Comparison of ENCODE assay signal across 24 mouse cellular contexts in genomic region chrX:9789542-9789941, GRCm38 (mm10). TPM values are rescaled to one million over a fixed set of nuclear protein-coding genes. Genes with fewer than 3 reads are reported as not detected.
"Had no signal": no experiment of that assay in that cellular context is flagged by ENCODE, and none has a peak within 500 bp of the region (broad histone marks: within the 10 kb centered on the region; RNA-seq: fewer than 3 reads in every experiment).

No protein-coding gene starts in this region.

- H3K4me3 ChIP-seq: midbrain, embryonic 10.5 days; midbrain, embryonic 12.5 days; neural tube, embryonic 12.5 days had no signal

- H3K36me3 ChIP-seq: midbrain, embryonic 10.5 days; midbrain, embryonic 12.5 days; neural tube, embryonic 12.5 days had no signal

- H3K4me1 ChIP-seq: midbrain, embryonic 10.5 days; midbrain, embryonic 12.5 days; neural tube, embryonic 12.5 days had no signal

- H3K27ac ChIP-seq: midbrain, embryonic 10.5 days; midbrain, embryonic 12.5 days; neural tube, embryonic 12.5 days had no signal

- H3K9ac ChIP-seq: lung, embryonic 14.5 days; midbrain, embryonic 12.5 days; neural tube, embryonic 12.5 days had no signal

- ATAC-seq: midbrain, embryonic 16.5 days had no signal

- DNase-seq: lung, adult 18-20 months; lung, embryonic 14.5 days; lung, postnatal 10 days; lung, postnatal 4 days; midbrain, embryonic 14.5 days; right cerebral cortex, postnatal 14 days; spleen, adult 18-20 months; thymus, adult 2 months; thymus, postnatal 25 days; thymus, postnatal 4 days had no signal

- H3K4me2 ChIP-seq: lung, embryonic 14.5 days; midbrain, embryonic 12.5 days; neural tube, embryonic 12.5 days had no signal

- H3K27me3 ChIP-seq: midbrain, embryonic 12.5 days; neural tube, embryonic 12.5 days had no signal

- H3K9me3 ChIP-seq: midbrain, embryonic 10.5 days; midbrain, embryonic 12.5 days; neural tube, embryonic 12.5 days had no signal

RNA-seq across cellular contexts. Expression of gene Hypm, which starts 57.2 kb away (rescaled TPM):
- total RNA-seq: megakaryocyte, adult 5-6 weeks; megakaryocyte-erythroid progenitor cell, adult 5-6 weeks; monocyte, adult 5-6 weeks; neutrophil, adult 5-6 weeks had no signal
- polyA plus RNA-seq: lung, embryonic 14.5 days; lung, embryonic 16.5 days; midbrain, embryonic 10.5 days; midbrain, embryonic 12.5 days; midbrain, embryonic 14.5 days; midbrain, embryonic 16.5 days; neural tube, embryonic 12.5 days; neural tube, embryonic 14.5 days; small intestine, adult 2 months; stomach, embryonic 14.5 days; stomach, embryonic 16.5 days; thymus, adult 2 months; urinary bladder, adult 2 months had no signal

RNA-seq across cellular contexts. Expression of gene H2al3, which starts 60.0 kb away (rescaled TPM):
- total RNA-seq: megakaryocyte, adult 5-6 weeks; monocyte, adult 5-6 weeks; neutrophil, adult 5-6 weeks had no signal
- polyA plus RNA-seq: lung, embryonic 14.5 days; lung, embryonic 16.5 days; midbrain, embryonic 10.5 days; midbrain, embryonic 12.5 days; midbrain, embryonic 14.5 days; midbrain, embryonic 16.5 days; neural tube, embryonic 12.5 days; neural tube, embryonic 14.5 days; small intestine, adult 2 months; stomach, embryonic 14.5 days; stomach, embryonic 16.5 days; thymus, adult 2 months had no signal
